Mouse (Mus musculus) lung, postnatal 0 days (tissue): ENCODE results near the gene Sprr1b.
A peak's percentile ranks its signal among the peaks of the same experiment; 100 is the strongest.

ENCODE experiments used
- CTCF ChIP-seq: IDR thresholded peaks from 2 replicates; pipeline ENCODE4 v1.5.1; 2016; ENCODE audit warnings: antibody characterized with exemption, mild to moderate bottlenecking
- EP300 ChIP-seq: IDR thresholded peaks from 2 replicates; pipeline ENCODE4 v1.6.1; 2016; ENCODE audit warnings: antibody characterized with exemption, mild to moderate bottlenecking, control low read depth

- no peak for TF ChIP-seq CTCF
- peak; percentile 66; the same call in 1 of the 2 replicates for TF ChIP-seq EP300
Measured at GRCm38 (mm10) chr3:92455151-92455550, 16.6 kb upstream of the Sprr1b start.
